Mouse (Mus musculus) embryo, embryonic 11.5 days (tissue): ENCODE data around the gene Nr1h4.

ENCODE experiments used
- DNase-seq: peaks from one replicate; pipeline ENCODE4 v3.0.0-alpha.2; 2012; ENCODE audit warnings: low read depth, low spot score

The Nr1h4 gene

GRCm38 (mm10) chr10:89481638-89482037, 51.7 kb downstream of the Nr1h4 start:
- DNase-seq, result no peak

GRCm38 (mm10) chr10:89478766-89479165, 54.6 kb downstream of the Nr1h4 start:
- no peak for DNase-seq

- DNase-seq, result no peak
Observed at GRCm38 (mm10) chr10:89470596-89471353, 62.6 kb downstream of the Nr1h4 start.

DNA sequence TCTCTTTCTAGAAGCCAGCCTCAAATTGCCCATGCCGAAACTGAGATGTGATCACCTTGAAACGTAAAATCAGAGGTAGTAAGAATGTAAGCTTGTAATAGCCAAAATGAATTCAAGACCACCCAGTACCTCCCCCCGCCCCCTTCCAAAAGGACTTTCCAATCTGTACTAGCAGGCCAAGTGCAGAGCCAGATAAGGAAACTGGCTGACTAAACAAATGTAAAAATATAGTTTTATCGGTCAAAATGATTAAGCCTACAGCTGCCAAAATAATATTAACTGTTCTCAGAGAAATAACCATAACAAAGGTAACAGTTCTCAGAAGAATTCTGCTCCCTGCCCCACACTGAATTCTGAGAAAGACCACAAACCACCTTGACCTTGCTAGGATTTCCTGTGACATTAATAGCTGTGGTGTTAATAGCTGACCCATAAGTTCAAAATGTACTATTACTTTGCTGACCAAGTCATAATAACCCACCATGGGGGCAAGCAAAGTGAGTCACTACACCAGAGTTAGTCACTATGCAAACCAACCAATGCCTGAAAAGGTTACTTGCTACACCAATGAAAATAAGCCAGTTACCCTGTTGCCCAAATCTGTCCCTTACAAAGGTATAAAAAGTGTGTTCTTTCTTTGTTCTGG, 68.5 kb downstream of the Nr1h4 start:
- no peak for DNase-seq

DNA sequence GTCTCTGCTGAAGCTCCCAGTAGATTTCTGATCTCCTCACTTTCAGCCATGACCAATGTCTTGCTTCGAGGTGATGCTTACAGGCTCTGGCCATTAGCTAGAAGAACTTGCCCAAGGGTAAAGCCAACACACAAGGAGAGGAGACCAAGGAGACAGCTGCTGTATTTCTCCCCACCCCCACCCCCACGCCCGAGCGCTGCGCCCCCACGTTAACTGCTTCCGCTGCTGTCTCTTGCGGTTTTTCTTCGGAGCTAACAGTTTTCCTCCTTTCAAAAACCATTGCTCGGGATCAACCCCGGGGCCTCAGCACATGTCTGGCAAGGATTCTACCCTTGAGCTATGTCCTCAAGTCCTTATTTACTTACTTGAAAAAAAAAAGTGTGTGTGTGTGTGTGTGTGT, 70.5 kb downstream of the Nr1h4 start:
- no peak for DNase-seq

DNA sequence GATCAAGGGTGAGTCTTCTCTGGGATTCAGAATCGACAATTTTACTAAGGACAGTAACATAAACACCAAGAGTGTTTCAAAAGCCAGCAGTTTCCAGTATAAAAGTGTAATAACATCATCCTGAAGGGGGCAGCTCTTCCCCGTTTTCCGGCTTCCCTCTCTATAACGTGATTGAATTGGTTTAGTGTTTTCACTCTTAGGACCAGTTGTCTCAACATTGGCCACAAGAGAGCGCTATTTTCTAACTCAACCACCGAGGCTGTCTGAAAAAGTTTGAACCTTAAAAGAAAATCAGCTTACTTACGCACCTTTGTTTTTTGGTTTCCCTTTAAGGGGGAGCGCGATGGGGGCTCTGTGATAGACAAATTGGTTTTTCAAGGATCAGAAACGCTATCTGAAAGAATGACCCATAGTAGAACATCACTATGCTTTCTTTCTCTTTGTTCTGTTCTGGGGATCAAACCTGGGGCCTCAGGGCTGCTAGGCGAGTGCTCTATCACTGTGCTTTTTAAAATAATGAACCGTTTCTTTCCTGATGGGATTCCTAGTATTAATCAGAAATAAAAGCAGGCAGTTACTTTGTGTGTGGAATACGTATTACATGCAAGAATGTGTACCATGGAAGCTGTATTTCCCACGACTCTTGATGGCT, 71.4 kb downstream of the Nr1h4 start:
- DNase-seq, result peak; percentile 84

DNA sequence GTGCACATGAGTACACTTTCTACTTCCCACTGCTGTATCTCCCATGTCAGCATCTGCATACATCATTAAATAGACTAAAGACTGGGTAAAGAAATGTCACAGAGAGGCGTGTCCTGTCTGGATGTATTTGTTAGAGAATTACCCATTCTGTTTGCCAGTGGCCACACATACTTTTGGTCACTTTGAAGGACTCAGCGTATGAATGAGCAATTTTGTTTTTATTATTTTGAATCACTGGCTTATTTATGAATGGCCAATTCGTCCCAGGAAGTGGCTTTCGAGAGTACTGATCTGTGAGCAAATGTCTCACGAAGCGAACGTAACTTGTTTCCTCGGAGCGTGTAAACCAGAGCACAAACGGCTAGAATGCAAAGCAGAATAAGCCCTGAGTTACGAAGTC, 72.4 kb downstream of the Nr1h4 start:
- no peak for DNase-seq

- no peak for DNase-seq
Observed at GRCm38 (mm10) chr10:89458770-89459169, 74.6 kb downstream of the Nr1h4 start.

GRCm38 (mm10) chr10:89453794-89454193, 79.6 kb downstream of the Nr1h4 start:
- no peak for DNase-seq

DNA sequence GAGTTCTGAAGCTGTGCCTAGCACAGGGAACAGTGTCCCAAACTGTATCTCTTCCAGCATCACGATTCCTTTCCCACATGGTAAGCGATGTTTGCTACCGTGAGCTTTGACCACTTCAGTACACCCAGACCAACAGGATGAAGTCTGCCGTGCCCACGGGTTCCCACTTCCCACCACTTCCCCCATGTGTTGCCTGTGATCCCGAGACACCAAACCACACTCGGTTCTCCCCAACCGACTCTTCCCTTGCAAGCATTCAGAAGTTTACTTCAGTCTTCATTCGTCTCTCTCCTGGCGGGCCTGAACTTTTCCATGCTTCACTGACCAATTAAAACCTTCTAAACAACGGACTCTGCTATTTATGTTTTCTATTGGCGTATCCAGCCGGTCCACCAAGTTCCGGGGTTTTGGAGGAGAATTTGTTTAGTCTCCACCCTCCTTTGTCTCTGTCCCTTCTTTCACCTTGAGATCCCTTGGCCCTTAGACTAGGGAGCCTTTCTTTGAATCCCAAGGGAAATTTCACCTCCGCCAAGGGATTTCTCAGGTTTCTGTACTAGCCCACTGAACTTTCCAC, 80.2 kb downstream of the Nr1h4 start:
- no peak for DNase-seq

- no peak for DNase-seq
Observed at GRCm38 (mm10) chr10:89450411-89450810, 83.0 kb downstream of the Nr1h4 start.

GRCm38 (mm10) chr10:89444381-89444780, 89.0 kb downstream of the Nr1h4 start:
- no peak for DNase-seq

GRCm38 (mm10) chr10:89443623-89444151, 89.7 kb downstream of the Nr1h4 start, which contains the start of gene Gas2l3:
TSS of gene Gas2l3 (minus strand) at chr10:89443967.
- peak; percentile 69 for DNase-seq

DNA sequence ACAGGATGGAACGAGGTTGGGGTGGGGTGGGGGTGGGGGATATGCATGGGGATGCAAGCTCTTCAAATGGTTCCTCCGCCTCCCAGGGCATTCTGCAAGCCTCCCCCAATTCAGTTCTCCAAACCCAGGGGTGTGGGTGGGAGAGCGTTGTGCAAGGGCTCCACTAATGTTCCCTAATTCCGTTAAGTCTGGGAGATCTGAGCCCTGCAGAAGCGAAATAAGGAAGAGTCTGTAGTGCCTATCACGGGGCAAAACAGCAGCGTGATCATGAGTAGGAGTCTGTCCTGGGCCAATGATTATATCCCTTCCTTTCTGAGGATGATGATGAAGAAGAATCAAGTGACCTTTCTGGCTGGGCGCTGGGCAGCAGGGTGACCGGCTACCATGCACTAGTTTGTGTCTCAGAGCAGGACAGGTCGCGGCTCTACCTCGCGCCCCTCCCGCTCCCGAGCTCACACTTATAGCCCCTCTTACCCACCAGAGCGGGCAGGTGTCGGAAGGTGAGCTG, 90.2 kb downstream of the Nr1h4 start:
- no peak for DNase-seq

- DNase-seq, result no peak
Observed at GRCm38 (mm10) chr10:89442640-89443039, 90.7 kb downstream of the Nr1h4 start.

GRCm38 (mm10) chr10:89441961-89442360, 91.4 kb downstream of the Nr1h4 start:
- DNase-seq, result no peak

DNA sequence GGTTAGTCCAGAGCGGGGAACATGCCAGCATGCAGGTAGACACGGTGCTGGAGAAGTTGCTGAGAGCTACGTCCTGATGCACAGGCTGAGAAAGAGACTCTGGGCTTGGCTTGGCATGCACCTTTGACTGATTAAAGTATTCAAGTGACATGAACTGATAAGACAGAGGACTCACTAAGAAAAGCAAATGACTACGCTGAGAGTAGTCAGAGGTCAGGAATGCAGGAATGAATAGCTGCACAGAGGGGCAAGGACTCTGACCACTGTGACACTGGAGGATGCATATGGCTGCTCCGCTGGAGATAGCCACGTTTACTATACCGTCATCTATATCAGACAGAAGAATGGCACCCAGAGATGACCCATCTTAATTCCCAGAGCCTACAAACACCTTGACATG, 94.0 kb downstream of the Nr1h4 start:
- DNase-seq, result no peak

DNA sequence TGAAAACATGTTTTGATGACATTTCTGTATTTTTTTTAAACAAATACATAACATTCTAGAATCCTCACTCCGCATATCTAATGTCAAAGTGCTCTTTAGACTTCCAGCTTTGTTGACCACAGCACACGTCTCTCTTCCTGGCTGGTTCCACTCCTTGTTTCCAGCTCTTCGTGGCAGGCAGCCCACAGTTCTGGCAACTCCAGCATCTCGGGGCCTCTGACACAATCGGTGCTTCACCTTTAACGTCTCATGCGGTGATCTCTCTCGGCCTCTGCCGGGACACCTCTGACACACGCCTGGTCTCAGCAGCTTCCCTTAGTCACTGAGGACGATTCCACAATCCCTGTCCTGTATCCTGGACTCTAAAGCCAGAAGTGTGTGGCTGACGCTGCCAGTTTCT, 95.4 kb downstream of the Nr1h4 start:
- no peak for DNase-seq

DNA sequence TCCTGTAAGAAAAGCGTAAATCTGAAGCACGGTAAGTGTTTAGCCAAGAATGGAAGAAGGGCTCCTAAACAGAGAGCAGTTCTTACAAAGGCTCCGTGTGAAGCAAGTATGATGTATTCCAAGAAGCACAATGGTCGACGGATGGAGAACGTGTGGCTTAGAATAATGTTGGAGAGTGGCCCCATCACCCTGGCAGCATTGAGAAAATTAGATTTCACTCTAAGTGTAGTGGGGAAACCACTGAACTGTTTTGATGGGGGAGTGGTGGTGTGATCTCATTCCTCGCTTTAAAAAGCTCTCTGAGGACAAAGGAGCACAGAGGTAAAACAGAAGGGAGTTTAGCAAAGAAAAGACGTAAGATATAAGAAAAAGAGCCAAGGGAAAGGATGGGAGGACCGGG, 95.9 kb downstream of the Nr1h4 start:
- no peak for DNase-seq

DNA sequence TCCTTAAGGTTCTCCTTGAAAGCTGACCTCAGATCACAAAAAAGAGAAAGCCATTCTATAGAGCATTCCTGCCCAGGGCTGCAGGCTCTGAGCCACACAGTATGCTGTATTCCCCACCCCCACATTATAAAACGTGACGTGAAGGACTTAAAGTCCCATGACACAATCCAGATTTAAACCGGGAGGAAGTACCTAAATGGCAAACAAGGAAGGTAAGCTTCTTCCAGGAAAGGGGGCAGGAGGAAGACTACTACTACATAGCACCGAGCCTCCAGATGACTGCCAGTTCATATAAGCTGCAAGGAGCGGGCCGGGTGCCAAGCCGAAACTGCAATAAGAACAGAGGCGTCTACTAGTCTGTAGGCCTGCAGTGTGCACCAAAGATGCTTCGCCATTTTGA, 97.5 kb downstream of the Nr1h4 start:
- DNase-seq, result no peak

- DNase-seq, result no peak
Observed at GRCm38 (mm10) chr10:89435413-89435812, 98.0 kb downstream of the Nr1h4 start.
